Mouse (Mus musculus): ENCODE results near the gene Erbb3. TPM values are rescaled to one million over a fixed set of nuclear protein-coding genes. Genes with fewer than 3 reads are reported as not detected.

Gene Erbb3
- total and polyA plus RNA-seq, 3 experiments, result 0.29 to 0.39 TPM; not detected in 1

GRCm38 (mm10) chr10:128547361-128548032 is 42.0 kb downstream of the Erbb3 start, which contains the start of gene Zc3h10 (continued):
- TF ChIP-seq TCF12 (IDR thresholded peaks at IDR 0.05; ENCODE audit: low read depth, low read length) (peak; percentile 70; the same call in 1 of the 2 replicates), KAT2A (conservative IDR thresholded peaks at IDR 0.05; ENCODE audit: low read depth, low read length) (peak; percentile 89), CHD2 (IDR thresholded peaks at IDR 0.05; ENCODE audit: low read length) (peak; percentile 89), CTCF (IDR thresholded peaks at IDR 0.05 in 2 of 3, conservative IDR thresholded peaks at IDR 0.05 in 1 of 3; ENCODE audit: control insufficient read depth in 1 of 3, insufficient read depth in 1 of 3, low read depth in 2 of 3, low read length in 3 of 3, poor library complexity in 1 of 3, severe bottlenecking in 1 of 3) (peak in 2 of 3 experiments; percentile 31 to 49; a peak in 4 of 6 replicates), RAD21 (IDR thresholded peaks at IDR 0.05; ENCODE audit: low read depth, low read length) (no peak), USF1 (IDR thresholded peaks at IDR 0.05; ENCODE audit: low read depth, low read length) (peak; percentile 66), GABPA (IDR thresholded peaks at IDR 0.05; ENCODE audit: low read depth, low read length) (no peak), USF2 (IDR thresholded peaks at IDR 0.05; ENCODE audit: borderline replicate concordance in 1 of 2, insufficient read depth in 1 of 2, low read depth in 1 of 2, low read length in 2 of 2) (no peak), MYC (IDR thresholded peaks at IDR 0.05; ENCODE audit: low read depth, low read length) (peak; percentile 80), EP300 (IDR thresholded peaks at IDR 0.05; ENCODE audit: low read depth in 1 of 2, low read length in 2 of 2) (peak in 1 of 2 experiments; percentile 58; a peak in 2 of 4 replicates), E2F4 (IDR thresholded peaks at IDR 0.05; ENCODE audit: borderline replicate concordance, low read depth, low read length) (no peak), POLR2AphosphoS2 (IDR thresholded peaks at IDR 0.05; ENCODE audit: low read length) (peak; percentile 100), SIN3A (IDR thresholded peaks at IDR 0.05; ENCODE audit: low read length) (peak; percentile 98), POLR2A (IDR thresholded peaks at IDR 0.05; ENCODE audit: control insufficient read depth in 1 of 2, insufficient read depth in 1 of 2, low read depth in 1 of 2, low read length in 2 of 2, poor library complexity in 1 of 2) (peak; percentile 81 to 96), SMC3 (IDR thresholded peaks at IDR 0.05; ENCODE audit: low read depth, low read length) (peak; percentile 28), MAZ (IDR thresholded peaks at IDR 0.05; ENCODE audit: low read depth, low read length) (peak; percentile 77; the same call in 1 of the 2 replicates), POLR2AphosphoS5 (IDR thresholded peaks at IDR 0.05; ENCODE audit: borderline replicate concordance, low read depth, low read length) (no peak), JUND (IDR thresholded peaks at IDR 0.05; ENCODE audit: low read depth, low read length) (no peak)

- peaks cover 0 to 8% of the 10 kb centered on the region in 2 experiments; a peak in 2 of 4 replicates for H3K36me3 ChIP-seq (ENCODE audit: control insufficient read depth in 1 of 2, insufficient read depth in 2 of 2, low read length in 2 of 2)
- no peaks in the 10 kb centered on the region for H3K27me3 ChIP-seq (ENCODE audit: control insufficient read depth in 1 of 2, insufficient read depth in 2 of 2, low read length in 2 of 2)
- peaks cover 0 to 16% of the 10 kb centered on the region in 2 experiments; a peak in 2 of 4 replicates for H3K4me1 ChIP-seq (ENCODE audit: control insufficient read depth in 1 of 2, insufficient read depth in 2 of 2, low read length in 2 of 2)
- no peaks in the 10 kb centered on the region for H3K9me3 ChIP-seq (replicated peaks; ENCODE audit: insufficient read depth, low read length)
- H3K27ac ChIP-seq (ENCODE audit: control insufficient read depth, low read depth, low read length), result peak overlapping the region; percentile 85
- TF ChIP-seq MAX (IDR thresholded peaks at IDR 0.05; ENCODE audit: low read length) (no peak), GATA1 (IDR thresholded peaks at IDR 0.05; ENCODE audit: low read depth, low read length) (0 out of 2 replicates have a peak, but pooled peaks have one; percentile 29), TBP (IDR thresholded peaks at IDR 0.05; ENCODE audit: low read depth, low read length) (peak; percentile 17; the same call in 1 of the 2 replicates)
- peak overlapping the region; percentile 75 to 96 for H3K4me3 ChIP-seq (ENCODE audit: control insufficient read depth in 1 of 2, insufficient read depth in 1 of 2, low read depth in 2 of 2, low read length in 2 of 2)
- peaks cover 18% of the 10 kb centered on the region for H3K79me2 ChIP-seq (ENCODE audit: control insufficient read depth, insufficient read depth, low read length, poor library complexity)
- peak overlapping the region; percentile 84 for H3K9ac ChIP-seq (ENCODE audit: control insufficient read depth, low read depth, low read length, poor library complexity, severe bottlenecking)
- DNase-seq (ENCODE audit: low read depth, low spot score), result no peak
Measured at GRCm38 (mm10) chr10:128546787-128547186, 42.7 kb downstream of the Erbb3 start.

Measured in MEL (cell line).